ENCODE assay signal across 24 mouse cellular contexts in the genomic region with DNA sequence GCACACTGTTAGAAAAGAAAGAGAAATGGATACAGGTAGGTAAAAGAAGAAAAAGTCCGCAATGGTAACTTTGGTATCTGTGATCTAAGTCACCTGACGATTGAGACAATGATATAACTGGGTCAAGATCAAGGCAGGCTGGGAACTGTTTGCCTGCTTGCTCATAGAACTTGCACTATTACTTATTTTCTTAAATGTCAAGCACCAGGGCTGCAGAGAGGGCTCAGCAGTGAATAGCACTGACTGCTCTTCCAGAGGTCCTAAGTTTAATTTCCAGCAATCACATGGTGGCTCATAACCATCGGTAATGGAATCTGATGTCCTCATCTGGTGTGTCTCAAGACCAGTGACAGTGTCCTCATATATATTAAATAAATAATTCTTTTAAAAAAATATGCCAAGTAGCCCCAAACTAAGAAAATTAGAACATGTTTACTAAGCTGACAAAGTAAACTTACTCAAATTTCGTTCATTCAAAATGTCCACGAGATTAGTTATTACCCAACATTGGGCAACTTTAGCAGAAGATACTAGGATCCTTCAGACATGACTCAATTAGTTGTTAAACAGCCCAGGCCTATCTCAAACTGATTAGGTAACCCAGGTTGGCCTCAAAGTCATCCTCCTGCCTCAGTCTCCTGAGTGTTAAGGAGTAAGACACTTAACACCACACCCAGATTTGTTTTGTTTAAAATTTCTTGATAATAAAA. TPM values are rescaled to one million over a fixed set of nuclear protein-coding genes. Genes with fewer than 3 reads are reported as not detected.
DNase-seq lines count a peak whose midpoint lies in the region; ATAC-seq and TF ChIP-seq lines count a peak whose summit lies in the region.
"Had no signal": no experiment of that assay in that cellular context is flagged by ENCODE, and none has a peak within 500 bp of the region (broad histone marks: within the 10 kb centered on the region; RNA-seq: fewer than 3 reads in every experiment).

No protein-coding gene starts in this region.

- H3K27ac ChIP-seq in gastrocnemius, adult 2 months: 0 out of 2 replicates have a peak overlapping the region, but pooled peaks have one; percentile 29
- H3K27ac ChIP-seq in forebrain, embryonic 15.5 days (replicated peaks): no peak overlapping the region
- H3K27ac ChIP-seq: forebrain, embryonic 10.5 days; forebrain, embryonic 13.5 days; heart, embryonic 13.5 days; hindbrain, embryonic 14.5 days; hindbrain, postnatal 0 days had no signal

- no peaks in the 10 kb centered on the region for H3K27me3 ChIP-seq in forebrain, embryonic 15.5 days
- H3K27me3 ChIP-seq: forebrain, embryonic 13.5 days; heart, embryonic 13.5 days had no signal

- 96% methylated on average over 5 of the region's 5 CpGs for WGBS in forebrain, embryonic 15.5 days

- H3K36me3 ChIP-seq in forebrain, embryonic 15.5 days: peaks cover 29% of the 10 kb centered on the region

- no peaks in the 10 kb centered on the region for H3K9me3 ChIP-seq in forebrain, embryonic 15.5 days
- H3K9me3 ChIP-seq: forebrain, embryonic 13.5 days; heart, embryonic 13.5 days had no signal

- H3K4me3 ChIP-seq in gastrocnemius, adult 2 months: no peak overlapping the region
- no peak overlapping the region for H3K4me3 ChIP-seq in forebrain, embryonic 15.5 days
- H3K4me3 ChIP-seq: forebrain, embryonic 10.5 days; forebrain, embryonic 13.5 days; heart, embryonic 13.5 days had no signal

- intact Hi-C loops in gastrocnemius, adult 2 months (cut with DNase I): no loop called here
- intact Hi-C loops in gastrocnemius, postnatal 36 days (cut with DNase I): no loop called here

- DNase-seq in adrenal gland, adult 2 months: peak; percentile 55
- no peak for DNase-seq in adrenal gland, postnatal 4 days (ENCODE audit: low spot score in 2 of 2)
- no peak for DNase-seq in gastrocnemius, adult 2 months
- DNase-seq in gastrocnemius, postnatal 36 days: no peak
- DNase-seq in 416B (ENCODE audit: low read depth): peak; percentile 55
- DNase-seq: cerebellum, adult 18-20 months; cerebellum, adult 9-10 months; cerebellum, postnatal 14 days; forebrain, postnatal 0 days; gastrocnemius, postnatal 25 days; heart, adult 11 months; heart, postnatal 14 days; heart, postnatal 4 days; kidney, adult 18-20 months; kidney, adult 9 months had no signal

- no peaks in the 10 kb centered on the region for H3K4me1 ChIP-seq in forebrain, embryonic 15.5 days
- H3K4me1 ChIP-seq: forebrain, embryonic 10.5 days; forebrain, embryonic 13.5 days; heart, embryonic 13.5 days had no signal

- TF ChIP-seq CTCF in gastrocnemius, adult 2 months (IDR thresholded peaks at IDR 0.05): no peak

- ATAC-seq in forebrain, embryonic 15.5 days (replicated peaks): no peak
- ATAC-seq: CD4-positive, CD25-positive, alpha-beta regulatory T cell, adult 4 months; forebrain, embryonic 13.5 days; forebrain, postnatal 0 days; hindbrain, postnatal 0 days; inflammation-experienced regulatory T-cells, adult 6 months; intestine, embryonic 16.5 days had no signal

- H3K9ac ChIP-seq in forebrain, embryonic 15.5 days (replicated peaks): no peak overlapping the region
- H3K9ac ChIP-seq: forebrain, embryonic 13.5 days; forebrain, postnatal 0 days; heart, embryonic 13.5 days; hindbrain, embryonic 14.5 days had no signal

- no peak overlapping the region for H3K4me2 ChIP-seq in forebrain, embryonic 15.5 days (replicated peaks)
- H3K4me2 ChIP-seq: forebrain, embryonic 13.5 days; heart, embryonic 13.5 days; hindbrain, embryonic 14.5 days had no signal

RNA-seq across cellular contexts. Expression of a gene that starts 10.2 kb away (rescaled TPM):
- 10 to 100 TPM; 38.1 to 39.8 TPM for total RNA-seq in adrenal gland, adult 2 months (2021)
- polyA plus RNA-seq in adrenal gland, adult 2 months (2012; rRNA removed): 3.3 and 4.0 TPM in 2 replicates
- total RNA-seq in adrenal gland, postnatal 4 days (2021): 10 to 100 TPM; 50.5 to 53.2 TPM
- total RNA-seq in gastrocnemius, adult 2 months (2021): 10 to 100 TPM; 21.1 to 22.3 TPM
- total RNA-seq in gastrocnemius, postnatal 36 days (2021): 10 to 100 TPM; 19.4 to 22.6 TPM
- polyA plus RNA-seq in forebrain, embryonic 15.5 days (2015; fragmentation: Nextera tagmentation; extraction: Ambion mirVana): 63.1 and 63.8 TPM in 2 replicates

RNA-seq across cellular contexts. Expression of a gene that starts 10.4 kb away (rescaled TPM):
- 1 to 10 TPM; 6.6 to 8.1 TPM for total RNA-seq in adrenal gland, adult 2 months (2021)
- 1.2 and 1.7 TPM in 2 replicates for polyA plus RNA-seq in adrenal gland, adult 2 months (2012; rRNA removed)
- 1 to 10 TPM; 6.3 to 7.5 TPM for total RNA-seq in adrenal gland, postnatal 4 days (2021)
- 1 to 10 TPM; 6.9 to 8.5 TPM for total RNA-seq in gastrocnemius, adult 2 months (2021)
- 1 to 10 TPM; 5.5 to 6.5 TPM for total RNA-seq in gastrocnemius, postnatal 36 days (2021)
- 8.8 and 8.9 TPM in 2 replicates for polyA plus RNA-seq in forebrain, embryonic 15.5 days (2015; fragmentation: Nextera tagmentation; extraction: Ambion mirVana)

RNA-seq across cellular contexts. Expression of a gene that starts 49.9 kb away (rescaled TPM):
- total RNA-seq in adrenal gland, adult 2 months (2021): 10 to 100 TPM; 32.2 to 48.3 TPM
- polyA plus RNA-seq in adrenal gland, adult 2 months (2012; rRNA removed): 1.8 and 2.6 TPM in 2 replicates
- 10 to 100 TPM; 37.1 to 39.0 TPM for total RNA-seq in adrenal gland, postnatal 4 days (2021)
- 10 to 100 TPM; 42.1 to 45.2 TPM for total RNA-seq in gastrocnemius, adult 2 months (2021)
- 10 to 100 TPM; 39.5 to 42.6 TPM for total RNA-seq in gastrocnemius, postnatal 36 days (2021)
- 19.2 TPM in 2 replicates for polyA plus RNA-seq in forebrain, embryonic 15.5 days (2015; fragmentation: Nextera tagmentation; extraction: Ambion mirVana)

Comparison
In these comparisons a context has a peak if more than half of its experiments do, and no peak if none do; other contexts are left out.
1. DNase-seq: peak in adrenal gland, adult 2 months (single experiment) and 416B (single experiment); none in adrenal gland, postnatal 4 days (0 of 2), gastrocnemius, adult 2 months (single experiment) and gastrocnemius, postnatal 36 days (0 of 2).